Mouse (Mus musculus): ENCODE data around the gene Lin7b. TPM values are rescaled to one million over a fixed set of nuclear protein-coding genes. Genes with fewer than 3 reads are reported as not detected.

The Lin7b gene
- polyA plus RNA-seq, 1 experiment from 2014 or later = 0.82 TPM

- Histone ChIP-seq H3K9me3 (replicated peaks) (0 out of 2 replicates have a peak, but pooled peaks cover 3% of the 10 kb centered on the region), H3K4me3 (peak overlapping the region; percentile 77), H3K9ac (peak overlapping the region; percentile 85), H3K27ac (ENCODE audit: poor library complexity, severe bottlenecking) (peak overlapping the region; percentile 95), H3K4me1 (replicated peaks) (peaks cover 63% of the 10 kb centered on the region), H3K36me3 (peaks cover 6% of the 10 kb centered on the region; the same call in 1 of the 2 replicates), H3K4me2 (peak overlapping the region; percentile 78), H3K27me3 (replicated peaks) (0 out of 2 replicates have a peak, but pooled peaks cover 1% of the 10 kb centered on the region)
- ATAC-seq (ENCODE audit: insufficient number of reproducible peaks, low FRiP score) = peak; percentile 62
- 2% methylated on average over 22 of the region's 22 CpGs for WGBS
These were observed 37.5 kb downstream of the Lin7b start for GRCm38 (mm10) chr7:45332685-45333425.

GRCm38 (mm10) chr7:45331502-45331901 lies 38.9 kb downstream of the Lin7b start:
- WGBS = 67% methylated on average over 6 of the region's 6 CpGs
- ATAC-seq (ENCODE audit: insufficient number of reproducible peaks, low FRiP score) = no peak
- 0 out of 2 replicates have a peak, but pooled peaks cover 3% of the 10 kb centered on the region for H3K9me3 ChIP-seq (replicated peaks)
- H3K36me3 ChIP-seq = peaks cover 14% of the 10 kb centered on the region
- no peaks in the 10 kb centered on the region for H3K27me3 ChIP-seq (replicated peaks)
- peaks cover 49% of the 10 kb centered on the region for H3K4me1 ChIP-seq (replicated peaks)
- H3K27ac ChIP-seq (ENCODE audit: poor library complexity, severe bottlenecking) = no peak overlapping the region
- no peak overlapping the region for H3K9ac ChIP-seq
- H3K4me3 ChIP-seq = no peak overlapping the region
- no peak overlapping the region for H3K4me2 ChIP-seq

DNA sequence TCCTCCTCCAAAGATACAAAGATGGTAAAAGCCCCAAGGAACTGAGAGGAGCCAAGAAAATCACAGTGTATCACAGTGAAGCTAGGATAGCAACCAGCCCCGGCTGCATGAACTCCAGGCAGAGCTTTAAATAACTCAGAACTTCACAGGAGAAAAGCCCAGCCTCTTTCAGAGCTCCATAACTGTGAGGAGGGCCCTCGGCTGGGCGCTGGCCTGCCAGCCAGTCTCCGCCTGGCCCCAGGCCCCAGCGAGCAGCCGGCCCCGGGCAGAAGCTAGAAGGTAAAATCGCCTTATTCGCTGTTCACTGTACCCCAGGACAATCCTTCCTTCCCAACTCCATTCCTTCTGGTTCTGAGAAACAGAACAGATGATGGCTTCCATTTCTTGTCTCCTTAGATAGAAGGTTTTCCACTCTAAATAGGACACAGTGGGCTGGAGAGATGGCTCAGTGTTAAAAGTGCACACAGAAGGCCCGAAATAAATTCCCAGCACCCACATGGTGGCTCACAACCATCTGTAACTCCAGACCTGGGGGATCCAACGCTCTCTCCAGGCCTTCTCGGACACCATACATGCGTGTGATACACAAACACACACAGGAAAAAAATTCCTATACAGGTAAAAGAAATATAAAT lies 41.4 kb downstream of the Lin7b start:
- peaks cover 34% of the 10 kb centered on the region for H3K36me3 ChIP-seq
- no peaks in the 10 kb centered on the region for H3K27me3 ChIP-seq (replicated peaks)
- ATAC-seq (ENCODE audit: insufficient number of reproducible peaks, low FRiP score) = no peak
- no peak overlapping the region for H3K9ac ChIP-seq
- 0 out of 2 replicates have a peak overlapping the region, but pooled peaks have one; percentile 14 for H3K4me2 ChIP-seq
- H3K27ac ChIP-seq (ENCODE audit: poor library complexity, severe bottlenecking) = peak overlapping the region; percentile 89
- peaks cover 31% of the 10 kb centered on the region for H3K4me1 ChIP-seq (replicated peaks)
- H3K4me3 ChIP-seq = no peak overlapping the region
- 53% methylated on average over 13 of the region's 13 CpGs for WGBS
- peaks cover 7% of the 10 kb centered on the region for H3K9me3 ChIP-seq (replicated peaks)

- Histone ChIP-seq H3K4me1 (replicated peaks) (peaks cover 6% of the 10 kb centered on the region; the same call in 1 of the 2 replicates), H3K27ac (ENCODE audit: poor library complexity, severe bottlenecking) (no peak overlapping the region), H3K9me3 (replicated peaks) (peaks cover 4% of the 10 kb centered on the region), H3K4me3 (no peak overlapping the region), H3K9ac (no peak overlapping the region), H3K4me2 (no peak overlapping the region), H3K27me3 (replicated peaks) (no peaks in the 10 kb centered on the region), H3K36me3 (peaks cover 61% of the 10 kb centered on the region)
- no peak for ATAC-seq (ENCODE audit: insufficient number of reproducible peaks, low FRiP score)
These were observed 44.6 kb downstream of the Lin7b start for GRCm38 (mm10) chr7:45325800-45326199.

DNA sequence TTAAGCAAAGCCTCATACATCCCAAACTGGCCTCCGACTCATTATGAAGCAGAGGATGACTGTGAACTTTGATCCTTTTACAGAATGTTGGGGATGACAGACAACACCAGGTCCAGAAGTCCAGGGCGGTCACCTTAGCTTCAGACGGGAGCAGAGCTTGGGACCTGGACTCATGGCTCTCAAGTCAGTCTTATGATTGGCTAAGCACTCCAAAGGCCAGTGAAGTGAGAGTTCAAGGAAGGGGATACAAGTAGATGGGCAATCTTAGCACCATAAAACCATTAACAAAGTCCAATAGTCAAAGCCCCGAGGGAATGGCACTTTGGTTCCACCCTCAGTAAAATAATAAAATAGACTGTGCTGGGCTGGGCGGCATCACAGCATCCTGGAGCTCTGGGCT lies 47.3 kb downstream of the Lin7b start:
- WGBS = 86% methylated on average over 5 of the region's 5 CpGs
- Histone ChIP-seq H3K36me3 (peaks cover 78% of the 10 kb centered on the region), H3K9ac (no peak overlapping the region), H3K4me2 (no peak overlapping the region), H3K4me3 (no peak overlapping the region), H3K9me3 (replicated peaks) (peaks cover 4% of the 10 kb centered on the region), H3K4me1 (replicated peaks) (no peaks in the 10 kb centered on the region), H3K27me3 (replicated peaks) (no peaks in the 10 kb centered on the region), H3K27ac (ENCODE audit: poor library complexity, severe bottlenecking) (no peak overlapping the region)
- ATAC-seq (ENCODE audit: insufficient number of reproducible peaks, low FRiP score) = no peak

DNA sequence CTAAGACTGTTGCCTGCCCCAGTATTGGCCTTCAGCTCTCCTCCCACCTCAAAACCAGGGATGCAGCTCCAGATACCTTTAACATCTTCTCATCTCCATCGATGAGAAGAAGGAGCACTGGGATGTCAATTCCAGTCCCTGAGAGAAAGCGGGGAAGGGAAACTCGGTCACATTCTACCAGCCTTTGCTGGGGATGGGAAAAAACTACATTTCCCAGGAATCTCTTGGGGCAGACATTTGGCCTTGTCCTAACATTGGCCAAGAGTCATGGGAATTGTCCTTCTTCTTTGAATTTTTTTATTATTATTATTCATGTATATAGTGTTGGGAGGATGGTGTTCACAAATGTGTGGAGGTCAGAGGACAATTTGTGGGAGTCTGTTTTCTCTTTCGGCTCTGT lies 48.1 kb downstream of the Lin7b start:
- Histone ChIP-seq H3K36me3 (peaks cover 86% of the 10 kb centered on the region), H3K27me3 (replicated peaks) (no peaks in the 10 kb centered on the region), H3K27ac (ENCODE audit: poor library complexity, severe bottlenecking) (no peak overlapping the region), H3K4me3 (no peak overlapping the region), H3K9ac (no peak overlapping the region), H3K4me2 (no peak overlapping the region), H3K9me3 (replicated peaks) (peaks cover 4% of the 10 kb centered on the region), H3K4me1 (replicated peaks) (no peaks in the 10 kb centered on the region)
- ATAC-seq (ENCODE audit: insufficient number of reproducible peaks, low FRiP score) = no peak
- 87% methylated on average over 4 of the region's 4 CpGs for WGBS

Other genes starting within 250 kb of the Lin7b start
- 1,003 and 1,022 TPM in 2 replicates for gene Rps11, start 246.1 kb downstream of the Lin7b start, polyA plus RNA-seq (2016; fragmentation: Nextera tagmentation; extraction: Ambion mirVana)
- 868 and 880 TPM in 2 replicates for gene Rpl13a, start 241.8 kb downstream of the Lin7b start, polyA plus RNA-seq (2016; fragmentation: Nextera tagmentation; extraction: Ambion mirVana)
- 0.22 and 0.50 TPM in 2 replicates for gene Gm45713, start 234.4 kb downstream of the Lin7b start, polyA plus RNA-seq (2016; fragmentation: Nextera tagmentation; extraction: Ambion mirVana)
- gene Flt3l, start 234.2 kb downstream of the Lin7b start, polyA plus RNA-seq (2016; fragmentation: Nextera tagmentation; extraction: Ambion mirVana) = 1.1 and 1.2 TPM in 2 replicates
- gene Pih1d1, start 216.3 kb downstream of the Lin7b start, polyA plus RNA-seq (2016; fragmentation: Nextera tagmentation; extraction: Ambion mirVana) = 81.3 and 86.2 TPM in 2 replicates
- 34.9 and 39.6 TPM in 2 replicates for gene Aldh16a1, start 216.0 kb downstream of the Lin7b start, polyA plus RNA-seq (2016; fragmentation: Nextera tagmentation; extraction: Ambion mirVana)
- gene Slc17a7, start 206.6 kb downstream of the Lin7b start, polyA plus RNA-seq (2016; fragmentation: Nextera tagmentation; extraction: Ambion mirVana) = 2.6 and 3.8 TPM in 2 replicates
- gene Gfy, start 191.0 kb downstream of the Lin7b start, polyA plus RNA-seq (2016; fragmentation: Nextera tagmentation; extraction: Ambion mirVana) = not detected in 2 replicates
- 0.40 TPM in 1 of 2 replicates, not detected in the other for gene Pth2, start 189.6 kb downstream of the Lin7b start, polyA plus RNA-seq (2016; fragmentation: Nextera tagmentation; extraction: Ambion mirVana)
- 0.62 and 0.70 TPM in 2 replicates for gene Ccdc155, start 165.7 kb downstream of the Lin7b start, polyA plus RNA-seq (2016; fragmentation: Nextera tagmentation; extraction: Ambion mirVana)
- 0.99 and 1.5 TPM in 2 replicates for gene Dkkl1, start 158.4 kb downstream of the Lin7b start, polyA plus RNA-seq (2016; fragmentation: Nextera tagmentation; extraction: Ambion mirVana)
- 131 and 138 TPM in 2 replicates for gene Tead2, start 154.8 kb downstream of the Lin7b start, polyA plus RNA-seq (2016; fragmentation: Nextera tagmentation; extraction: Ambion mirVana)
- 1.2 and 1.4 TPM in 2 replicates for gene Cd37, start 131.5 kb downstream of the Lin7b start, polyA plus RNA-seq (2016; fragmentation: Nextera tagmentation; extraction: Ambion mirVana)
- 0.37 TPM in 2 replicates for gene Slc6a16, start 129.5 kb downstream of the Lin7b start, polyA plus RNA-seq (2016; fragmentation: Nextera tagmentation; extraction: Ambion mirVana)
- gene Slc6a21, start 93.1 kb downstream of the Lin7b start, polyA plus RNA-seq (2016; fragmentation: Nextera tagmentation; extraction: Ambion mirVana) = not detected in 2 replicates
- gene Trpm4, start 36.8 kb downstream of the Lin7b start, polyA plus RNA-seq (2016; fragmentation: Nextera tagmentation; extraction: Ambion mirVana) = 15.2 and 15.4 TPM in 2 replicates
- 25.5 and 26.9 TPM in 2 replicates for gene Hrc, start 35.3 kb downstream of the Lin7b start, polyA plus RNA-seq (2016; fragmentation: Nextera tagmentation; extraction: Ambion mirVana)
- 2.6 and 3.3 TPM in 2 replicates for gene Ppfia3, start 3.6 kb downstream of the Lin7b start, polyA plus RNA-seq (2016; fragmentation: Nextera tagmentation; extraction: Ambion mirVana)
- 169 and 173 TPM in 2 replicates for gene Snrnp70, start 25.2 kb upstream of the Lin7b start, polyA plus RNA-seq (2016; fragmentation: Nextera tagmentation; extraction: Ambion mirVana)
- gene Kcna7, start 35.1 kb upstream of the Lin7b start, polyA plus RNA-seq (2016; fragmentation: Nextera tagmentation; extraction: Ambion mirVana) = 0.41 and 0.52 TPM in 2 replicates
- gene Ntf5, start 43.1 kb upstream of the Lin7b start, polyA plus RNA-seq (2016; fragmentation: Nextera tagmentation; extraction: Ambion mirVana) = 1.8 TPM in 2 replicates
- gene Lhb, start 50.2 kb upstream of the Lin7b start, polyA plus RNA-seq (2016; fragmentation: Nextera tagmentation; extraction: Ambion mirVana) = not detected in 2 replicates
- gene Gys1, start 64.3 kb upstream of the Lin7b start, polyA plus RNA-seq (2016; fragmentation: Nextera tagmentation; extraction: Ambion mirVana) = 115 and 121 TPM in 2 replicates
- 80.7 TPM in 2 replicates for gene Ruvbl2, start 67.5 kb upstream of the Lin7b start, polyA plus RNA-seq (2016; fragmentation: Nextera tagmentation; extraction: Ambion mirVana)
- gene Ftl1, start 89.3 kb upstream of the Lin7b start, polyA plus RNA-seq (2016; fragmentation: Nextera tagmentation; extraction: Ambion mirVana) = 4,047 and 4,171 TPM in 2 replicates
- 139 and 151 TPM in 2 replicates for gene Bax, start 96.3 kb upstream of the Lin7b start, polyA plus RNA-seq (2016; fragmentation: Nextera tagmentation; extraction: Ambion mirVana)
- 0.87 TPM in 2 replicates for gene Tulp2, start 111.3 kb upstream of the Lin7b start, polyA plus RNA-seq (2016; fragmentation: Nextera tagmentation; extraction: Ambion mirVana)
- gene Gm45808, start 116.2 kb upstream of the Lin7b start, polyA plus RNA-seq (2016; fragmentation: Nextera tagmentation; extraction: Ambion mirVana) = not detected in 2 replicates
- 4.2 and 4.3 TPM in 2 replicates for gene Dhdh, start 118.2 kb upstream of the Lin7b start, polyA plus RNA-seq (2016; fragmentation: Nextera tagmentation; extraction: Ambion mirVana)
- 176 and 185 TPM in 2 replicates for gene Nucb1, start 139.8 kb upstream of the Lin7b start, polyA plus RNA-seq (2016; fragmentation: Nextera tagmentation; extraction: Ambion mirVana)
- 33.7 and 35.2 TPM in 2 replicates for gene Ppp1r15a, start 155.7 kb upstream of the Lin7b start, polyA plus RNA-seq (2016; fragmentation: Nextera tagmentation; extraction: Ambion mirVana)
- 0.57 and 0.68 TPM in 2 replicates for gene Plekha4, start 155.7 kb upstream of the Lin7b start, polyA plus RNA-seq (2016; fragmentation: Nextera tagmentation; extraction: Ambion mirVana)
- gene Hsd17b14, start 184.3 kb upstream of the Lin7b start, polyA plus RNA-seq (2016; fragmentation: Nextera tagmentation; extraction: Ambion mirVana) = 0.64 and 0.70 TPM in 2 replicates
- 64.7 and 66.6 TPM in 2 replicates for gene Bcat2, start 199.6 kb upstream of the Lin7b start, polyA plus RNA-seq (2016; fragmentation: Nextera tagmentation; extraction: Ambion mirVana)
- not detected in 2 replicates for gene Fgf21, start 244.9 kb upstream of the Lin7b start, polyA plus RNA-seq (2016; fragmentation: Nextera tagmentation; extraction: Ambion mirVana)
- not detected in 2 replicates for gene Fut1, start 246.7 kb upstream of the Lin7b start, polyA plus RNA-seq (2016; fragmentation: Nextera tagmentation; extraction: Ambion mirVana)